Mouse (Mus musculus): ENCODE measurements around the gene Macrod2. TPM values are rescaled to one million over a fixed set of nuclear protein-coding genes. Genes with fewer than 3 reads are reported as not detected.
A peak's percentile ranks its signal among the peaks of the same experiment; 100 is the strongest.

Macrod2 gene
- polyA plus RNA-seq, 1 experiment from 2014 or later = 22.7 TPM

DNA sequence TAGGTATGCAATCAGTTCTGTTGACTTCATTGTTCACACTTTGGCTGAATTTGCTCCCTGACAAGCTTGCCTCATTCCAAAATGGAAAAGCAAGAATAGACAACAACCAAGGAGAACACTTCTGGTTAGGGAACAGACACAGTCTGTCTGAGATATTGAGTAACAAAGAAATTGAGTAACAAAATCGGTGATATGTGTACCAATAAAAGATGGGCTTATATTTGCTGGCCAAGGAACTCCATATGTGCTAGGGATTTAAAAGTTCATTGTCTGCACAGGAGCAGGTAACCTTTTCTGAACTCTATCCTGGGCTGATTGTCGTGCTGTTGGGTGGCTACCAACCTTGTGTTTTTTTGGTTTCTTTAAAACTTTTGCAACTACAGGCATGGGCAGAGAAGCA lies 817.2 kb downstream of the Macrod2 start:
- Histone ChIP-seq H3K4me1 (replicated peaks) (no peaks in the 10 kb centered on the region), H3K4me3 (no peak overlapping the region), H3K27me3 (replicated peaks) (no peaks in the 10 kb centered on the region), H3K36me3 (no peaks in the 10 kb centered on the region), H3K9ac (no peak overlapping the region), H3K4me2 (no peak overlapping the region), H3K27ac (ENCODE audit: poor library complexity, severe bottlenecking) (no peak overlapping the region), H3K9me3 (replicated peaks) (no peaks in the 10 kb centered on the region)
- WGBS = 88% methylated on average over 2 of the region's 2 CpGs
- ATAC-seq (ENCODE audit: insufficient number of reproducible peaks, low FRiP score) = no peak

DNA sequence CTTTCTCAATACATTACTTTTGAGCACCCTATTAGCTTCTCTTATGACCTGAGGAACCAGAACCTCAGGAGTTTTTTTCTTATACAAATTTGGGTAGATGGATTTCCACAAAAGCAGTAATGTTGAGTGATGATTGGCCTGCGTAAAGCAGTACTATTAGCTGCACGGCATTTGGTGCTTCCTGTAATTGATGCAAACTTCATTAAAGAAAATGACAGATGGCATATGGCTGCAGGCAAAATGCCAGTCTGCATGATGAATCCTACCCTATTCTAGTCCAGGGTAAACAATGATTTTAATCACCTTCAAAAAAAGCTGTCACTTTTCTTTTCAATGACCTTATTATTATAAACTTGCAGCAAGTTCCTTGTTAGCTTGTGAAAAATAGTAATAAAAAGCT lies 822.4 kb downstream of the Macrod2 start:
- no peak overlapping the region for H3K9ac ChIP-seq
- H3K36me3 ChIP-seq = no peaks in the 10 kb centered on the region
- no peak overlapping the region for H3K27ac ChIP-seq (ENCODE audit: poor library complexity, severe bottlenecking)
- no peak overlapping the region for H3K4me2 ChIP-seq
- no peak overlapping the region for H3K4me3 ChIP-seq
- no peaks in the 10 kb centered on the region for H3K4me1 ChIP-seq (replicated peaks)
- no peaks in the 10 kb centered on the region for H3K27me3 ChIP-seq (replicated peaks)
- H3K9me3 ChIP-seq (replicated peaks) = peaks cover 4% of the 10 kb centered on the region
- 83% methylated on average over 2 of the region's 2 CpGs for WGBS
- no peak for ATAC-seq (ENCODE audit: insufficient number of reproducible peaks, low FRiP score)

DNA sequence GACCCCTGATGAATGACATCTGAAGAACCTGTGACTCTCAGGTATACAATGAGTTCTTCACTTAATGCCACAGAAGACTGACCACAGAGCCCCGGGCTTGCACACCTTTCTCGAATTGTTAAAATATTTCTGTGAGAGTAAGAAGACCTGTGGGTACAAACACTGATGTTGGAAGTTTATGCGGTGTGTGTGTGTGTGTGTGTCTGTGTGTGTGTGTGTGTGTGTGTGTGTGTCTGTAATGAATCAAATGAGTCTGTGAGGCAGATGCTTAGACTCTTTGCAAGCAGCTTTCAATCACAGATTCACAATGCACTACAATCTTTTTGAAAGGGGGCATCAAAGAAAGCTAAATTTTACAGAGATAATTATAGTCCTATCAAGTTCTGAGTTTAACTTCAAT lies 822.8 kb downstream of the Macrod2 start:
- Histone ChIP-seq H3K4me2 (no peak overlapping the region), H3K9me3 (replicated peaks) (peaks cover 4% of the 10 kb centered on the region), H3K27ac (ENCODE audit: poor library complexity, severe bottlenecking) (no peak overlapping the region), H3K4me1 (replicated peaks) (no peaks in the 10 kb centered on the region), H3K36me3 (no peaks in the 10 kb centered on the region), H3K9ac (no peak overlapping the region), H3K4me3 (no peak overlapping the region), H3K27me3 (replicated peaks) (no peaks in the 10 kb centered on the region)
- 79% methylated on average over 3 of the region's 3 CpGs for WGBS
- no peak for ATAC-seq (ENCODE audit: insufficient number of reproducible peaks, low FRiP score)

DNA sequence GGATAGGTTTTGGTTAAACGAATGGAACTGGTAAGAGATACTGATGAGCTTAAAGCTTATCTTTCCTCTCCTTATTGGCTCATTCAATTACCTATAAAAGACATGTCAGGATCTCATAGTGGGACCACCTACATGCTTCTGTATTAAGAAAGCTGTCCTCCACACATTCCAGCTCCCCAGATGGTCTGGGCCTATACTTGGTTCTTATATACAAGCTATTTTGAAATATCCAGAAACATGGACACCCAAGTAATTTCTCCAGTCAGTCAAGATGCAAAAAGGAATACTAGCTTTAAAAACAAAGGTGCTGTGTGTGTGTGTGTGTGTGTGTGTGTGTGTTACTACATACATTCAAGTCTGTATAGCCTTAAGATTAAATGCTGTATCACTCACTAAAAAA lies 833.7 kb downstream of the Macrod2 start:
- Histone ChIP-seq H3K27me3 (replicated peaks) (no peaks in the 10 kb centered on the region), H3K4me2 (no peak overlapping the region), H3K9ac (no peak overlapping the region), H3K27ac (ENCODE audit: poor library complexity, severe bottlenecking) (no peak overlapping the region), H3K9me3 (replicated peaks) (no peaks in the 10 kb centered on the region), H3K4me1 (replicated peaks) (peaks cover 7% of the 10 kb centered on the region), H3K4me3 (no peak overlapping the region), H3K36me3 (no peaks in the 10 kb centered on the region)
- 69% methylated on average over 1 of the region's 1 CpGs for WGBS
- no peak for ATAC-seq (ENCODE audit: insufficient number of reproducible peaks, low FRiP score)

DNA sequence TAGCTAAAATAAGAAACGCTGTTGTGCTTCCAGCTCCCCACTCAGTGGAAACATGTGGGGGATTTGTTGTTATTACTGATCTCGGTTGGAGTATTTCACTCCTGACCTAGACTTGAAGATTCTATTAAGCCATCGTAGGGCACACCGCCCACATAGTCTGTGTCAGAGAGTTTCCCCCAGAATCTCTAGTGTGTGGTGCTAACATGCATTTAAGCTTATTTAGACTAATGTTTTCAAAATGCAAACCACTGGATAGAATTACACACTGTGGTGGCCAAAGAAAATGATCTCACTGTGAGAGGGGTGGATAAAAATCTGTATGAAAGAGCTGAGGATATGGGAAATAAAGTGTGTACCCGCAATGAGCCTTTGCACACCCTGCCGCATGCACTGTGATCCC lies 834.7 kb downstream of the Macrod2 start:
- no peak overlapping the region for H3K4me3 ChIP-seq

DNA sequence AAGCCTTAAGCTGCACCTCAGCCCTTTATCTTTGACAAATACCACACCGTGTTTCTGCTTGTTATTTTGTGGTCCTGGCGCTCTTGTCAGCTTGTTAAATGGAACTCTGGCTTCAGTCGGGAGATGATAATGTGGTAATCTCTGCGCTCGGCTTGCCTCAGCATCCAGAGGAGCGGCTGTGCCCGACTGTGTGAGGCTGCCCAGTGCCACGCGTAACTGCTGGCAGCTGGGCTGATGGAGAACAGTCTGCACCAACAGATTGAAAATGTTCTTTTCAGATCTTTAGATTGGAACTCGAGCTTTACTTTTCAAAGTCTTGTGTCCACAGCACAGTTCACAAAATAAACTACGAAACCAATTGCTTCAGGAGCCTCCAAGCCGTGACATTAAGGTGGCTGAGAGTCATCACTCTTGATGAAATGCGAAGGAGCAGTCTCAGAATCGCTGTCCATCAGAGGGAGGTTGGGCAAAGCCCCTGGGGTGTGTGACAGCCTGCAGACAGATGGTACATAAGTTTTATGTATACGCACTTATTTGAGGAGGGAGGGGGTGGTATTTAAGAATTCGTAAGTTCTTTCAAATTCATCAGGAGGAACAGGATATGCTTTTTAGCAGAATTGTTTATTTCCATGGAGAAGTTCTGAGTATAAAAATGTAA lies 836.0 kb downstream of the Macrod2 start:
- ATAC-seq (ENCODE audit: insufficient number of reproducible peaks, low FRiP score) = no peak
- Histone ChIP-seq H3K4me1 (replicated peaks) (peaks cover 10% of the 10 kb centered on the region), H3K4me3 (peak overlapping the region; percentile 20; the same call in 1 of the 2 replicates), H3K27ac (ENCODE audit: poor library complexity, severe bottlenecking) (no peak overlapping the region), H3K9ac (no peak overlapping the region), H3K9me3 (replicated peaks) (no peaks in the 10 kb centered on the region), H3K36me3 (no peaks in the 10 kb centered on the region), H3K27me3 (replicated peaks) (no peaks in the 10 kb centered on the region), H3K4me2 (peak overlapping the region; percentile 61)
- WGBS = 11% methylated on average over 16 of the region's 16 CpGs

More for the DNA sequence above, 834.7 kb downstream of the Macrod2 start:
- Histone ChIP-seq H3K27ac (ENCODE audit: poor library complexity, severe bottlenecking) (no peak overlapping the region), H3K4me2 (no peak overlapping the region), H3K36me3 (no peaks in the 10 kb centered on the region), H3K9me3 (replicated peaks) (no peaks in the 10 kb centered on the region), H3K4me1 (replicated peaks) (peaks cover 7% of the 10 kb centered on the region), H3K27me3 (replicated peaks) (no peaks in the 10 kb centered on the region), H3K9ac (no peak overlapping the region)
- no peak for ATAC-seq (ENCODE audit: insufficient number of reproducible peaks, low FRiP score)
- 57% methylated on average over 6 of the region's 6 CpGs for WGBS

DNA sequence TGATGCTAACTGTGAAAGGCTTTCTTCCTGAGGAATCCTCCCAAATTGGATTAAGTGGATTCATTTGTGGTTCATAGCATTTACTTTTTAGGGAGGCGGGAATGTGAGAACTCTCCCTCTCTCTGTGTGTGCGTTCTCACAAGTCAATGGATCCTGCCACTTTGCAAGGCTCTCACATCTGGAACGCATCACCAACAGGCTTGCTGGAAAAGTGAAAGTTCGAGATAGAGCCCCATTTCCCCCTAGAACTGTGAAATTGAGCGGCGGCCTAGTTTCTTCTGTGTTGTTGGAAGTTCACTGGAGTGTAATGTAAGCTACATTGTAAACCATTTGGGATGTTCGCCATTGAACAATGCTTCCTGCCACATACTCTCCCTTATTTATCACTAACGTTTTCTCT lies 839.2 kb downstream of the Macrod2 start:
- no peaks in the 10 kb centered on the region for H3K9me3 ChIP-seq (replicated peaks)
- H3K27me3 ChIP-seq (replicated peaks) = no peaks in the 10 kb centered on the region
- no peak overlapping the region for H3K4me3 ChIP-seq
- H3K27ac ChIP-seq (ENCODE audit: poor library complexity, severe bottlenecking) = no peak overlapping the region
- no peak overlapping the region for H3K9ac ChIP-seq
- no peak for ATAC-seq (ENCODE audit: insufficient number of reproducible peaks, low FRiP score)
- 41% methylated on average over 8 of the region's 8 CpGs for WGBS
- H3K36me3 ChIP-seq = no peaks in the 10 kb centered on the region
- peaks cover 10% of the 10 kb centered on the region for H3K4me1 ChIP-seq (replicated peaks)
- no peak overlapping the region for H3K4me2 ChIP-seq

DNA sequence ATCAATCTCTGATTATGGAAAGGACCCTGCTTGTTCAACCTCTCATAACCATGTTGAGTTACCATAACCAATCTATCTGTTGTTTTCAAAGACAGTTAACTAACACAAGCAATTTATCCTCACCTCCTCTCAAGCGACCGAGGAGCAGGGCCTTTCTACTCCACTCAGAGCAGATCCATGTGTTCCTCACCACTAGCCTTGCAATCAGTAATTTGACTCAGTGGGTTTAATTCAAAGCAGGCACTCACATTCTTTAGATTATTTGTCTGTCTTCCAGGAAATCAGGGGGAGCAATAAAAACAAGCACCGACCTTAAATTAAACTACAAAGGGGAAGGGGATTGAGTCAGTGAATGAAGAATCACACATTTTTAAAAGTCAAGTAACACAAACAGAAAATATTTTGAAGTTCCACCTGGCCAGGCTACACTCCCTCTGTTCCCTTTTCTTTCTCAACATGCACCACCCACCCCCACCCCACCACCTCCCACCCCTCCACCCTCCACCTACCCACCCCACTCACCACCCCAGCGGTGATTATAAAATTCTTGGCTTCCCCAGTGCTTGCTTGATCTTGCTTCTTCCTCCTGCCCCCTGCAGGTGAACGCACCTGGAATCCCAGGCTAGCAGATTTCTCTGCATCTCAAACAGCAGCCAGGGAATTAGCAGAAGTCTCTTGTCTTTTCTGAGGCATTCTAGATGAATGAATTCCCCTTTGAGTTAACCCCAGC lies 839.8 kb downstream of the Macrod2 start:
- Histone ChIP-seq H3K4me2 (no peak overlapping the region), H3K9ac (no peak overlapping the region), H3K4me1 (replicated peaks) (peaks cover 10% of the 10 kb centered on the region), H3K27ac (ENCODE audit: poor library complexity, severe bottlenecking) (peak overlapping the region; percentile 33; the same call in 1 of the 2 replicates), H3K36me3 (no peaks in the 10 kb centered on the region), H3K9me3 (replicated peaks) (no peaks in the 10 kb centered on the region), H3K4me3 (no peak overlapping the region), H3K27me3 (replicated peaks) (no peaks in the 10 kb centered on the region)
- WGBS = 32% methylated on average over 5 of the region's 5 CpGs
- ATAC-seq (ENCODE audit: insufficient number of reproducible peaks, low FRiP score) = no peak

DNA sequence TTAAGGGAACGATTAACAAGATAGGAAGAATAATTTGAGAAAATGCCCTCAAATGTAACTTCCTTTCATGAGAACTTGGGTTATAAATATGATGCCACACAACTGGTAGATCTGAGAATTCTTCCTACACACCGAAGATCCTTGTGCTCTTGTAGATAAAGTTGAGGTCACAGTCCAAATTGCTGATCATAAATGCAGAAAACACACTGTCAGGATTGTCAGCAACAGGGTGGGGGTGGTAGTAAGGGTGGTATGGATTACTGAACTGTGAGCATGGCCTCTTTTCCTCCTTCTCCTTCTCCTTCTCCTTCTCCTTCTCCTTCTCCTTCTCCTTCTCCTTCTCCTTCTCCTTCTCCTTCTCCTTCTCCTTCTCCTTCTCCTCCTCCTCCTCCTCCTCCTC lies 852.6 kb downstream of the Macrod2 start:
- no peak for ATAC-seq (ENCODE audit: insufficient number of reproducible peaks, low FRiP score)
- H3K9me3 ChIP-seq (replicated peaks) = no peaks in the 10 kb centered on the region
- H3K27ac ChIP-seq (ENCODE audit: poor library complexity, severe bottlenecking) = no peak overlapping the region
- 81% methylated on average over 2 of the region's 2 CpGs for whole genome bisulfite sequencing
- H3K27me3 ChIP-seq (replicated peaks) = no peaks in the 10 kb centered on the region
- no peaks in the 10 kb centered on the region for H3K36me3 ChIP-seq
- H3K4me2 ChIP-seq = no peak overlapping the region
- H3K4me1 ChIP-seq (replicated peaks) = peaks cover 8% of the 10 kb centered on the region
- H3K4me3 ChIP-seq = no peak overlapping the region
- H3K9ac ChIP-seq = no peak overlapping the region

DNA sequence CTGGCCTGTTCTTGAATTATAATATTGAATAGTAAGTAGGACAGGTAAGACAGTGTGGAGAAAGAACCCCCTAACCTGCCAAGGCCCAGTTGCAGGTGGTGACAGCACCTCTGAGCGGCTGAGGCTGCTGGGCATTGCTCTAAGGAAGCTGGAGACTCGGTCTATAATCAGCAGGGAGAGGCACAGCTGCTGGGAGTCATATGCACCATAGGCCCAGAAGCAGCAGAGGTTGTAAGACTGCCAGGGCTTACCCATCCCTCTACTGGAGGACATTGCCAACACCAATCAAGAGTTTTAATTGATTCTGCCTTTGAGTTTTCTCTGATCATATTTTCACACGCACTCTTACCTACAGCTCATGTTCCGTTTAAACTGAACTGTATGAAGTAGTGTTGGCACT lies 869.5 kb downstream of the Macrod2 start:
- Histone ChIP-seq H3K36me3 (no peaks in the 10 kb centered on the region), H3K9me3 (replicated peaks) (no peaks in the 10 kb centered on the region), H3K4me2 (no peak overlapping the region), H3K9ac (no peak overlapping the region), H3K4me1 (replicated peaks) (peaks cover 4% of the 10 kb centered on the region; the same call in 1 of the 2 replicates), H3K27me3 (replicated peaks) (no peaks in the 10 kb centered on the region), H3K27ac (ENCODE audit: poor library complexity, severe bottlenecking) (no peak overlapping the region), H3K4me3 (no peak overlapping the region)
- no peak for ATAC-seq (ENCODE audit: insufficient number of reproducible peaks, low FRiP score)
- 67% methylated on average over 4 of the region's 4 CpGs for WGBS

DNA sequence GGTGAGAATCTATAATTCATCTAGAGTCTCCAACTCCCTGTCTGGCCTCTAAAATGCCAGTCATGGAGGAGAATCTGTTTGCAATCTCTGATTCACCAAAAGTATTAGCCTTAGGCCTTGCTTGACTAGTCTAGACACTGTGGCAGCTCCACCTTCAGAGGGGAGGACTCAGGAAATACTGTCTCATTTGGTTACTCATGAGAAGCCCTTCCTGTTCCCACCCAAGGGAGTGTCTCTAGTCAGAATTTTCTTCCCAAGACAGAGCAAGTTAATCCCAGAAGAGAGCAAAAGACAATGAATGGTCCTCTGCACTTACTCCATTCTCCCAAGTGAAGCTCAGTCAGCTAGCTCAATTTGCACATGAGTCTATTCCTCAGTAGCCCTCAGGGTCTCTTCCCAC lies 871.5 kb downstream of the Macrod2 start:
- Histone ChIP-seq H3K4me2 (no peak overlapping the region), H3K4me1 (replicated peaks) (peaks cover 7% of the 10 kb centered on the region), H3K9me3 (replicated peaks) (no peaks in the 10 kb centered on the region), H3K9ac (no peak overlapping the region), H3K27me3 (replicated peaks) (no peaks in the 10 kb centered on the region), H3K27ac (ENCODE audit: poor library complexity, severe bottlenecking) (no peak overlapping the region), H3K36me3 (no peaks in the 10 kb centered on the region), H3K4me3 (no peak overlapping the region)
- no peak for ATAC-seq (ENCODE audit: insufficient number of reproducible peaks, low FRiP score)

All from heart, embryonic 12.5 days (tissue).